Mouse (Mus musculus): ENCODE measurements at regions not wholly inside any gene's neighbourhood (a gene's known extent, or its start where the extent isn't known, plus 50 kb on each side); places are given as distances from the start of the nearest gene placed in this dataset.

DNA sequence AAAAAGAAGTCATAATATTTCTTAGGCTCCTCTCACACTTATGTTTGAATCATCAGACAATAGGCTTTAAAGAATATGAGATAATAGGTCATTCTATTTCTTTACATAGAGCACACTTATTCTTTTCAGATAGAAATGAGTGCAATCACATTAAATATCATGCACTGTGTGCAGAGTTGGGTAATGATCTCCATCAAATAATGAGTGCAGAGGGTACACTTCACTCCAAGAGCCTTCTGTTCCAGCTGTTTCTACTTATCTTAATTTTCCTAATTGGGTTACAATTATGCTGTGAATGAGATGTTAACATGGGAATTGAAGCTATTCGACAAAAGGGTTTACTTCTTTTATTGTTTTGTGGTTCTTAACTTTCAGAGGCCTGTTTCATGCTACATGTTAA is 707.5 kb upstream of the Mdga2 start:
- DNase-seq (ENCODE audit: low spot score in 2 of 2) = no peak

DNA sequence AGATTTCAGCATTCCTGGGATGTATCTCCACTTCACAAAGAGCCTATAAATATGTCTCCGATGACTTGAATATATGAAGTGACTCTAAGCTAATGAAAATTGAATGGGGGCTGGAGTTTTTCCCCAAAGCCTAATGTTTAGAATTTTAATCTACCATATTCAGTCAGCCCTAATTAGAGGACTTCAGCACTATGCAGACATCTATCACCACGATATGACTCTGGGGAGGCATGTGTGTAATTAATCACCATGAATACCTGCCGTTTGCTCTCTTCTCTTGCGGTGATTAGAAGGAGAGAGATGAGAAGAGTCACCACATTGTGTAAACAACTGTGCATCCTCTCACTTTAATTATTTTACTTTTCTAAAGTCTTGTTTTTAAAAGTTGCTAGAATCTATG is 692.3 kb upstream of the Mdga2 start:
- no peak for DNase-seq (ENCODE audit: low spot score in 2 of 2)

DNA sequence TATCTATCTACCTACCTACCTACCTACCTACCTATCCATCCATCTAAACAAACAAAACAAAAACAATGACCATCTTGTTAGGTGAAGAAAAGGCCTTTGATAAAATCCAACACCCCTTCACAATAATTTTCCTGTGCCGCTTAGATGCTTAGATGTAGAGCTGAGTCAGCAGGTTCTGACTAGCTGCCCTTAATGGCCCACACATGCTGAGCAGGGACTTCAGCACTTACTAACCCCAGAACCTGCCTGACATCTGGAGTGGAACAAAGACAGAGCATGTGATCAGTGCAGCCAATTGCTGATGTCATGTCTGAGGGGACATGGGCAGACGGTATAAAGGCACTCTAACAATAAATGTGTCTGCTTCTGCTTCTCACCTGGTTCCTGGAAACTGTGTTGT is 664.9 kb upstream of the Mdga2 start:
- no peak for DNase-seq (ENCODE audit: low spot score in 2 of 2)

DNA sequence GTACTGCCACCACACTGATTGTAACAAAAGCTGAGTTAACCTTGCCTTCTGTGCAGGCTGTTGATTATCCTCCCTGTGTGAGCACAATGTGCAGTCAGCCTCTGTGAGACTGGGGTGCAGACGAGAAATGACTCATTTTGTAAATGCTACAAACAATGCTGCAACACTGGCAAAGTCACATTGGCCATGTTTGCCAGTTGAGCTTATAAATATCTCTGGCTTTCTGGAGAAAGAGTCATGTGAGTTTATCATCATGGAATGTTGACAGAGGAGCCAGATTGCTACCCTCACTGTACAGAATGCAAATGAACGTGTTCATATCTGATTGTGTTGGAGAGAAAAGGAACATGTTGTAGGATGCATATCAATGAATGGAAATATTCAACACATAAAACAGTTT is 640.3 kb upstream of the Mdga2 start:
- DNase-seq (ENCODE audit: low spot score in 2 of 2) = no peak

DNA sequence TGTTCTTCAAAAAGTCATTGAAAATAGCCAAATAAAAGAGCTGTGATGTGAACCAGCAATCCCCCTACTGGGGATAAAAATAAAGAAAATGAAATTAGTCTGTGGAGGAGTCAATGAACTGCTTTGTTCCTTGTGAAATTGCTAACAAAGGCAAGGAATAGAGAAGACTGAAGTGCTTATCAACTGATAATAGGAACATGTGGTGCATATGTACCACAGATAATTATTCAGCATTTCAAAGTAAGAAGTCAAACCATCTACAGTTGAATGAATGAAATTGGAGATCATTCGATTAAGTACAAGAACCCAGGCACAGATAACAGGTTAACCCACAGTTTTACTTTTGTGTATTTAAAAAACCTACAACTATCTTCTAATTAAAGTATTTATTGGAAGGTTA is 638.4 kb upstream of the Mdga2 start:
- DNase-seq (ENCODE audit: low spot score in 2 of 2) = no peak

DNA sequence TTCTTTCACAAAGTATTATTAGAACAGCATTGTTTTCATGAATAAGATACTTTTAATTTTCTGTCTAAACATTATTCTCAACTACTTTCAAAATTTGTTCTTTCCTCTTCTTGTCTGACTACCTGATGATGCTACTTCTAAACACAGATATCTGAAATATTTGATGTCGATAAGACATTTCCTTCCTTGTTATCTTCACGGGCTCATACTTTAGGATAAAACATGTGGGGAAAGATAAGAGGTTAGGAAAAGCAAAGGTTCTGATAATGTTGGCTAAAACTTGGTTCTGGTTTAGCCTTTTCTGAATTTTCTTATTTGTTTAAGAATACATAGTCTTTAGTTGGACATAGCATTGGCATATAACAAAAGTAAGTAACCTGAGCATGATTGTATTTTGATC is 630.3 kb upstream of the Mdga2 start:
- no peak for DNase-seq (ENCODE audit: low spot score in 2 of 2)

DNA sequence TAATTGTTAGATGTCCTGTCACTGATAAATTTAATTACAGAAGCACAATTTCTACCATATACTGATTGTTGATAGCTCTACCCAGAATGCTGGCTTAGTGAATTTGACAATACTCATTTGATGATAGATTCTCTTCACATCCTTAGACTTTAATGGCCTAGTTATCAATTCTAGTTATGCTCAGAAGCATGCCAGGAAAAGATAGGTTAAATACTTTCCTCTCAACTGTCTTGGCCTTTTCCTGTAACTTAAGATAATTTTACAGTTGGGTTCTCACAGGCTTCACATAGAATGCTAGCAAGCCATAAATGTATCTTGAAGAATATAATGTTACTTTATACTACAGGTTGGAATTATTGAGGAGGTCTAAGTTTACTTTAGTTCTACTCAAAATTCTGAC is 625.2 kb upstream of the Mdga2 start:
- no peak for DNase-seq (ENCODE audit: low spot score in 2 of 2)

DNA sequence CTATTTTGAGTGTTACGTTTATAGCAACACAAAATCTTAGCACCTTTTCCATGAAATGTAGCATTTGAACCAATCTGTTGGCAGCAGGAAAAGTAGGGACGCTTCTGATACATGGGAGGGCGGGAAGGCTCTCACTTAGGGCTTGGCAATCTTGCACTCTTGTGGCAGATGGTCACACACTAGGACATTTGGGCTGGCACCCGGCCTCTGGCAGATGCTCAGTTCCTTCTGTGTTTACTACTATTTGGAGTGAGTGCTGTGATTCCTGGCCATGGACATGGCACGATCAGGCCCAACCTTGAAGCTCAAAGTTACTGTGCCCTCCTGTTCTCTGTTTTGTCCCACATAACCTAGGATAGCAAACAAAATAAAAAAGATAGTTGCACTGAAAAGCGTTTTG is 581.9 kb upstream of the Mdga2 start:
- peak; percentile 40 to 82 for DNase-seq (ENCODE audit: low spot score in 2 of 2)

DNA sequence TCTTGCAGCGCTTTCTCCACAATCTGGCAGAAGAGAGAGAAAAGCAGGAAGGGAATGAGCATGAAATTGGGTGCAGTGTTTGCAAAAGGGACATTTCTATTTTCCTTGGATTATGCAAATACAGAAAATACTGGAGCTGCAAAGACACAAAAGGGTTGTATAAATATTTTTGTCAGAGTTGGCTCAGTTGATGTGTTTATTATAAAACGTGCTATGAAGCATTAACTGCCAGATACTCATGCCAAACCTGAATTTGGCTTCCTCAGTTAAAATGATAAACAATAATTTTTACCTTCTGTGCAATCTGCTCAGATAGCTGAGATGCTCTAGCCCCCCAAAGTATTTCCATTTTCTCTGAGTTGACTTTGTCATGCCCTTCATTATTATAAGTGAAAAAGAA is 577.4 kb upstream of the Mdga2 start:
- no peak for DNase-seq (ENCODE audit: low spot score in 2 of 2)
